Mouse (Mus musculus) cerebellum, adult 9-10 months (tissue): ENCODE results near the gene Cdc42bpa.
A peak's percentile ranks its signal among the peaks of the same experiment; 100 is the strongest.
"Not testable (repeated sequence)": the region's sequence is repeated elsewhere in the genome, so short reads cannot be mapped to it uniquely, and the experiment has no call there.

Experiments used
- DNase-seq: peaks from one replicate; pipeline ENCODE4 v3.0.0; 2022

Gene Cdc42bpa

GRCm38 (mm10) chr1:179960882-179961698 lies 818 bp downstream of the Cdc42bpa start:
- peak; percentile 51 for DNase-seq

DNA sequence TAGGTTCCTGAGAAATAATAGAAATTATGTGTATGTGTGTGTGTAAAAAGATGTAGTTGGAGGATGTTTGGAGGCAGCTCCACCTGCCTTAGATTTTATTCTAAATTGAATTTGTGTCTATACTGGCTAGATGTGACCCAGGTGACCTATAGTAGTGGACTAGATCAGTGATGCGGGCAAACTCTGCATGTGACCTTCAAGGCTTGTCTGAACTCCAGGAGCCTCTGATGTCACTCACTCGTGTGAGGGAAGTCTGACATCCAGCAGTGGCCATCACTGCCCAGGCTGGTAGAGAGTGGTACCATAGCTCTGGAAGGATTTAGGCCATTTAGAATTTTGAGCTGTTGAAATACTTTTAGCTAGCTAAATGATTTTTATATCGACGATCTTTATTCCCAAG lies 1.5 kb downstream of the Cdc42bpa start:
- DNase-seq, result peak; percentile 45

GRCm38 (mm10) chr1:179969776-179970428 lies 9.6 kb downstream of the Cdc42bpa start:
- no peak for DNase-seq

DNA sequence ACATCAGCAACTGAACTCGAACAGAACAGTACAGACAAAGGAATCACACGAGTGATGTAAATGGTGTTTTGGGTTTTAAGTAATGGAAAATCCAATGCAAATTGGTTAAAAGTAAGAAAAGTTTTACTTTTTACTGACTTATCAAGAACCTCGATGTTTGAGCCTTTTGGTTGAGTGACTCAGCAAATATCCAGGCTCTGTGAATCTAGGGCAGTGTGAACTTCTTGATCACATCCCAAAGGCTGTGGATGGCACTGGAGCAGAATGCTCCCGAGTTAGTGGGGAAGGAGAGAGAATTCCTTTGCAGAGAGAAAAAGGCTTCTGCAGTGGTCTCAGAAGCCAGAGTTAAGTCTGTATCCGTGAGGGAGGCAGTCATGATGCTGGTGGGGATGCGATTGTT lies 14.7 kb downstream of the Cdc42bpa start:
- no peak for DNase-seq

DNA sequence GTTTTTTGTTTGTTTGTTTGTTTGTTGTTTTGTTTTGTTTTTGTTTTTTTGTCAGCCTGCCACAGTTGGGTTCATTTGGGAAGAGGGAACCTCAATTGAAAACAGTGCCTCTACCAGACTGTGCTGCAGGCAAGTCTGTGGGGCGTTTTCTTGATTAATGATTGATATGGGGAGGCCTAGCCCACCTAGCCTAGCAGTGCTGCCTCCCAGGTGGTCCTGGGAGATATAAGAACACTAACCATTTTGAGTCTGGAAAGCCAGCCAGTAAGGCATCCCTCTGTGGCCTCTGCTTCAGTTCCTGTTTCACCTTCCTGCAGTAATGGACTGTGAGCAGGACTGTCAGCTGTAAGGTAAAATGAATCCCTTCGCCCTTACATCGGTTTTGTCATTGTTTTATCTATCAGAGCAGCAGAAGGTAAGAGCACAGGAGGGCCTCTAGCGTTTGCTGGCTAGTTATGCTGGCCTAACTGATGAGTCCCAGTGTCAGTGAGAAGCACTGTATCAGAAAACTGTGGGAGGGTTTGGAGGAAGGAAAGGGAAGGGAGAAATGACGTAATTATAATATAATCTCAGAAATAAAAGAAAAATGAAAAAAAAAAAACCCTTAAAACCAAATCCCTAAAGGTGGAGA lies 15.5 kb downstream of the Cdc42bpa start:
- DNase-seq, result peak; percentile 68

- DNase-seq, result no peak
These were observed 17.2 kb downstream of the Cdc42bpa start for GRCm38 (mm10) chr1:179977437-179977836.

DNA sequence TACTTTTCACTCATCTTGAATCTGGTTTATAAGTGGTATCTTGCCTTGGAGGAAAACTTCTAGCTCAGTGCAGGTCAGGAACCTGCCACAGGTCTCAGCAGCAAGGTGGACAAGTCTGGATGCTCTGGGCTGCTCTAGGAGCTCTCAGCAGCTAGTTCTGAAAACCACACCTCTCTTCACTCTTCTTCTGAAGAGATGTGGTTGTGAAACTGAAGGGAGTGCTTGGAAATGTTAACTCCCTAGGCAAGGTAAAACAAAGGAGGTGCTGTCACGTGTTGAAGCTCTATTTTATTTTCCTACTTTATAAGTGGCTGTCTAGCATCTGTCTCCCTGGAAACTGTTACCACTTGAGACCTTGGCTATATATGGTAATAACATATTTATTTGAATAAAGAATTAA lies 18.5 kb downstream of the Cdc42bpa start:
- no peak for DNase-seq

DNA sequence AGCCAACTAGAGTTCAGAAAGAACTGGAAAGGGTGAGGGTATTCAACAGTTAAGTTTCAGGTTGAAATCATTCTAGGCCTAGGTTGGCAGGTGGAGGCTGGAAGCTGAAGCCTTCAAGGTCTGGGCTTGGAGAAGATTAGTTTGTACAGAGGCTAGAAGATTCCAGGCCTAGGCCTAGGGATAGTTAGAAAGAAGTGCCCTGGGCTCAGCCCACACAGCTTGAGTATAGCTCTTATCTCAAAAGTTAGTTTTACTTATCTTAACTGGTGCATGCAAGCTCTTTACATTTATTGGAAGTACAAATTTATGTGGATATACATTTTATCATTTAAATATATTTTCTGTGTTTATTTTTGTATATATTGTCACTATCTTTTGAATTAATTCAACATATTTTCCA lies 21.4 kb downstream of the Cdc42bpa start:
- DNase-seq, result no peak

- DNase-seq, result no peak
These were observed 21.9 kb downstream of the Cdc42bpa start for GRCm38 (mm10) chr1:179982183-179982582.

DNA sequence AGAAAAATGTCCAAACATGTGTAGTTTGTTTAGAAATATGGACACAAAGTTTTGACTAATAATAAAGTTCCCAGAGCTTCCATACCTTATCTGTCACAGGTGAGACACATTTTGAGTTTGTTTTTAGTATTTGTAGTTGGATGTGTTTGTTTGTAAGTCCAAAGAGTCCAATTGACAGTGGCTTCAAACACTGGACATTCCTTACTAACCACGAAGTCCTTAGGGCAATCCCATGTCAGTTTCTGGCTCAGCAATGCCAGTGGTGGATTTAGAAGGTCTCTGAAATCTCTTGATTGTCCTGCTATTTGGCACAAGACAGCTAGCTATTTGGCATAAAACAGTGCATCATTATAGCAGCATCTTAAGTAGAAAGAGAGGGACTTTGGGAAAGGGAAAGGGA lies 22.7 kb downstream of the Cdc42bpa start:
- no peak for DNase-seq

DNA sequence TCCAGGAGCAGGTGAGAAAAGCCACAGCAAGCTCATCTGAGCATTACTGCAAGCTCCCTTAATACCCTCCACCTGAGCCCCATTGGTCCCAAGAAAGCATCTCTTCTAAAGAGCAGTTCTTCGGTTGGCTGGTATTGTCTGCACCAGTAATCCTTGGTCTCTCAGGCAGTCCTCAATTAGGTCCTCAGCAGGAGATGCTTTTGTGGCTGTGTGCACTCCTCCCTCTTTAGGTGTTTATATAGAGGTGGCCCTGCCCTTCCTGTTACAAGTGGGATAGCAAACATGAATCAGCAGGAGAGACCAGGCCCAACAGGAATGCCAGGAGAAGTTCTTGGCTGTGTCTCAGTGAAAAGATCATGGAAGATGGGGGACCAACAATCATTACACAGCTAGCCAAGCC lies 23.9 kb downstream of the Cdc42bpa start:
- no peak for DNase-seq

DNA sequence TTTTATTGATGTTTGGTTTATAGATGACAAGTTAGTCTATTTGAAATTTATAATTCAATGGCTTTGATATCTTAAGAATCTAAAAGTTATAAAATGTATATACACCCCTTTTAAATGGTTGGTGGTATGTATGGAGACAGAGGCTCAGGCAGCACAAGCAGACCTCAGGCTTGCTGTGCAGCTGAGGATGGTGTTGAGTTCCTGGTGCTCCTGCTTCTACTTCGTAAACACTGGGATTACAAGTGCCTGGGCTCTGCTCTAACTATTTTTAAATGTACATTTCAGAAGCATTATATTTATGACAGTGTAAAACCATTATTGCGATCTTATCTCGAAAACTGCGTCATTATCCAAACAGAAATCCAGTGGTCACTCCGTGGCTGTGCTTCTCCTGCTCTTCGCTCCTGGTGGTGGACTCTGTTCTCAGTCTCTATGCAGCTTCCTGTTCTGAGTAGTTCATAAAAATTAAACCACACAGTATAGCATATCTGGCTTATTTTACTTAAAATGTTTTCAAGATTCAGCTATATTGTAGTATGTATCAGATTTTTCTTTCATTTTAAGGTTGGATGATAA lies 31.5 kb downstream of the Cdc42bpa start:
- no peak for DNase-seq

DNA sequence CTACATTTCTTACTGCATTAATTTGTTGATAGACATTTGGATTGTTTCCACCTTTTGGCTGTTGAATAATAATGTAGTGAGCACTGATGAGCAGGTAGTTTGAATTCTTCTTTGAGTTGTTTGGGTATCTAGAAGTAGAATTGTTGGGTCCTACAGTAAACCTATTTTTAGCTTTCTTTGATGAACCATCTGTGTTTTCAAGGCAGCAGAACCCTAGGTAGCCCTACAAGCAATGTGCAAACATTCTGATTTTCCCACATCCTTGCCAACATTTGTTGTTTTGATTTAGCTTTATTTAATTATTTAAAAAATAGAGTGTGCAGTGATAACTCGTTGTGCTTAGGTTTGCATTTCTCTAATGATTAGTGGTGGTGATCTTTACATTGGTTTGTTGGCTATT lies 32.0 kb downstream of the Cdc42bpa start:
- peak; percentile 83 for DNase-seq

GRCm38 (mm10) chr1:180008057-180008456 lies 47.8 kb downstream of the Cdc42bpa start:
- no peak for DNase-seq

DNA sequence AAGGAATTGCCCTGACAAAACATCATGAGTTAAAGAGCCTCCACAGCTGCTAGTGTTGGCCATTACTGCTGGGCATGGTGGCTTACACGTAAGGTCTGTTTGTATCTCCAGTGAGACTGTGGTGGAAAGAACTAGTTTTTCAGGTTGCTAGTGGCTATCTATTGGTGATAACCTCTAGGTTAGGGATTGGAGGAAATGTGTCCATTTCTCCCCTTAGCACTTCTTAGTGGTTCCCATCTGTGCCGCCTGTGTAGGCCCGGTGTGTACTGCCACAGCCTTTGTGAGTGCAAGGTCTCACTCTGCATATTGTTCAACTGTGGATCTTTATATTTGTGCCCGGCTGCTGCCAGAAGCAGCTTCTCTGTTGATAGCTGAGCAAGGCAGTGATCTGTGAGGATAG lies 53.2 kb downstream of the Cdc42bpa start:
- DNase-seq, result no peak

- DNase-seq, result no peak
These were observed 57.9 kb downstream of the Cdc42bpa start for GRCm38 (mm10) chr1:180018218-180018617.

DNA sequence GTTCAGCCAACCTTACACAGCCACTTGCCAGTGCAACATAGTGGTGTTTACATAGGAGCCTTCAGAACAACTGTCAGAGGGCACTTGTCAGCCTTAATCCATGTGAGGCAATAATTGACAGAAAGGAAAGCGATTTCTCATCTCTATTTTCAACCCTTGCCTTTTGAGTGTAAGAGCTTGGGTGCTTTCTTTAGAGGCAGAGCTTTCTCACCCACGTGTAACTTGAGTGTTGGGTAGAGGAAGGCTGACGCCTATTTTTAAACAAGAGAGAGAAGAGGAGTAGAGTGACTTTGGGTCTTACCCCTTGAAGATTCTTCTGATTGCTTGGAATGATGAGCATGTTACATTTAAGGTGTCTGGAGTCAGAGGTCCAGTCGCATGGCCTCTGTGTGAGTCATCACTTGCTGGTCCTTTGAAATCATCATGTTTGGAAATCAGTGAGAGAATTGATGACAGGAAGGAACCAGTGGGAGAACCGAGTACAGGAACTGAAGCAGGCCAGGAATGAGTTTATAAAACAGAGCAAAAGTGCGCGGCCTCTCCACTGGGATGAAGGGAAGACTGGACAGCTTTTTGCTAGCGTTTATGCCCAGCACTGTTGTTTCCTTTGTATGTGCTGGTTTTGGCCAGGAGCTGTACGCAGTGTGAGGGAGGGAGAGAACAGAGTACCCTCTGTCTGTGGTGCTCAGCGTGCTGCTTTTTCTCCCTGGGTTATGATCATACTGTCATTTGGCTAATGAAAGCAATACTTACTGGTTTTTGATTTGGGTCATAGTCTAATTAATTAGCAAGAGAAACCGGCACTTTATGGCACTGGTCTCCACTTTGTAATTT lies 61.4 kb downstream of the Cdc42bpa start:
- DNase-seq, result no peak

- no peak for DNase-seq
These were observed 63.2 kb downstream of the Cdc42bpa start for GRCm38 (mm10) chr1:180023512-180023911.

DNA sequence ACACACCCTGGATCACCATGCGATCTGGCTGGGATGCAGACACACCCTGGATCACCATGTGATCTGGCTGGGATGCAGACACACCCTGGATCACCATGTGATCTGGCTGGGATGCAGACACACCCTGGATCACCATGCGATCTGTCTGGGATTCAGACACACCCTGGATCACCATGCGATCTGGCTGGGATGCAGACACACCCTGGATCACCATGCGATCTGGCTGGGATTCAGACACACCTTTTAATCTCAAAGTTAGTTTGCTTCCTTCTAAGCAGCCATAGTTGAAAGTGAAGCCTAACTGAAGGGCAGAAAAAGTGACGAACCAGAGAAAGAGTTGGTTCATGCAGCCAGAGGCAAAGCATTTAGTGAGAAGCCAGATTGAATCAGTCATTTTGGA lies 69.6 kb downstream of the Cdc42bpa start:
- not testable (repeated sequence) for DNase-seq

- no peak for DNase-seq
These were observed 70.5 kb downstream of the Cdc42bpa start for GRCm38 (mm10) chr1:180030631-180031365.

DNA sequence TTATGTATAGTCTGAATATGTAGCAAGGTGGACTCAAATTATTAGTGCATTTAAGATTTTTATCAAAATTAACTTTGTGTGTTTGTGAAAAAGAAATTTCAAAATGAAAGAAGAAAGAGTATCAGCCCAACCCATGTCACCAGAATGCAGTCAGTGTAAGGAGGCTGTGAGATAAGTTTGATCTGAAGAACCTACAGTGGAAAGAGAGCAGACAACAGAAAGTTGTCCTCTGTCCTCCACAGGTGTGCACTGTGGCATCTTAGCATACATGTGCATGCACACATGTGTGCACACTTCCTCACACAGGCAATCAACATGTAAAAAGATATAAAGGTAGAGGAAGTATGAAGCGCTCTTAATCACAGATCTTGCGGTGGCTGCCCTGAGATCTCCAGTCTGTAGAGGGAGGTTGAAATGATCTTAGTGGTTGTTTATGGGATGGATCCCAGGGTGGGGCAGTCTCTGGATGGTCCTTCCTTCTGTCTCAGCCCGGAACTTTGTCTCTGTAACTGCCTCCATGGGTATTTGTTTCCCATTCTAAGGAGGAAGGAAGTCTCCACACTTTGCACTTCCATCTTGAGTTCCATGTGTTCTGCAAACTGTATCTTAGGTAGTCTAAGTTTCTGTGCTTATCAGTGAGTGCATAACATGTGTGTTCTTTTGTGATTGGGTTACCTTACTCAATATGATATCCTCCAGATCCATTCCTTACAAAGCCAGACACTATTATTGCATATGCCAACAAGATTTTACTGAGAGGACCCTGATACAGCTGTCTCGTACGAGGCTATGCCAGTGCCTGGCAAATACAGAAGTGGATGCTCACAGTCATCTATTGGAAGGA lies 71.7 kb downstream of the Cdc42bpa start:
- DNase-seq, result no peak
